In the genomic region with DNA sequence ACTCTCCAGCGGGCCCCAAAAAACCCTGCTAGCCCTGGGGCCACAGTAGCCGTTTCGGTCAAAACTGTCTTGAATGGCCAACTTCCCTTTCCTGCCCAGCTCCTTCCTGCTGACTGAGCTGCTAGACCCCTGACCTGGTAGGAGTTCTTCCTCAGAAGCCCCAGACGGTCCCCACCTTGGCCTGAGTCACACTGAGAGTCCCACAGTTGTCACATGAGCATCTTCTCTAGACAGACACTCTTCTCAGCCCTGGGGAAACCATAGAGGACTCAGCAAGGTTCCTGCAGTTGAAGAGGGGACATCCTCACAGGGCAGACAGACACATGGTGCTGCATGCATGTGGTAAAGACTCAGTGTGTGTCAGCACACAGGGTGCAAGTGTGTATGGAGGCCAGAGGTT, we compare ENCODE assay signal across 19 mouse cellular contexts.
"Had no signal": no experiment of that assay in that cellular context is flagged by ENCODE, and none has a peak within 500 bp of the region (broad histone marks: within the 10 kb centered on the region; RNA-seq: fewer than 3 reads in every experiment).

No protein-coding gene starts in this region.

- H3K27ac ChIP-seq: intestine, embryonic 15.5 days; kidney, postnatal 0 days; limb, embryonic 13.5 days; liver, embryonic 14.5 days; midbrain, embryonic 10.5 days; neural tube, embryonic 13.5 days; stomach, embryonic 15.5 days had no signal

- H3K9me3 ChIP-seq: intestine, embryonic 15.5 days; limb, embryonic 13.5 days; midbrain, embryonic 10.5 days; neural tube, embryonic 13.5 days; stomach, embryonic 15.5 days had no signal

- DNase-seq: kidney, adult 8-10 months; kidney, postnatal 36 days; layer of hippocampus, adult 9-11 months; layer of hippocampus, postnatal 36 days; left cerebral cortex, postnatal 4 days; lung, embryonic 14.5 days; midbrain, embryonic 14.5 days; retina, postnatal 1 day; right cerebral cortex, postnatal 4 days; spleen, adult 18-20 months; thymus, adult 2 months; thymus, postnatal 25 days had no signal

- H3K27me3 ChIP-seq: intestine, embryonic 15.5 days; stomach, embryonic 15.5 days had no signal

- ATAC-seq: intestine, embryonic 15.5 days had no signal

- H3K36me3 ChIP-seq: limb, embryonic 13.5 days; stomach, embryonic 15.5 days had no signal

- H3K4me3 ChIP-seq: intestine, embryonic 15.5 days; limb, embryonic 13.5 days; midbrain, embryonic 10.5 days; neural tube, embryonic 13.5 days; stomach, embryonic 15.5 days had no signal

- H3K4me2 ChIP-seq: intestine, embryonic 15.5 days; limb, embryonic 13.5 days; lung, embryonic 14.5 days; neural tube, embryonic 13.5 days; stomach, embryonic 15.5 days had no signal

- H3K9ac ChIP-seq: intestine, embryonic 15.5 days; limb, embryonic 13.5 days; liver, embryonic 14.5 days; lung, embryonic 14.5 days; neural tube, embryonic 13.5 days; stomach, embryonic 15.5 days had no signal
